Mouse (Mus musculus) spleen, postnatal 10 days (tissue): Measurements from ENCODE around the gene Vmn1r94.
"Not testable (repeated sequence)": the region's sequence is repeated elsewhere in the genome, so short reads cannot be mapped to it uniquely, and the experiment has no call there.

Source experiments
- DNase-seq, 2 experiments: peaks; one replicate each; pipeline ENCODE4 v3.0.0; 2021 to 2022; ENCODE audit warnings: low spot score in 2 of 2

Vmn1r94 gene

GRCm38 (mm10) chr7:20168277-20168676, at the start of gene Vmn1r94:
Gene Vmn1r94, minus strand, starts transcription at chr7:20168377.
- not testable (repeated sequence) for DNase-seq

- not testable (repeated sequence) for DNase-seq
Measured at GRCm38 (mm10) chr7:20205507-20205906, 37.3 kb upstream of the Vmn1r94 start, which contains the start of gene Gm6164. Gene Gm6164, minus strand, starts transcription at chr7:20205607.

GRCm38 (mm10) chr7:20193410-20193809, 25.2 kb upstream of the Vmn1r94 start, which contains the start of gene Vmn1r95:
Gene Vmn1r95, plus strand, starts transcription at chr7:20193710.
- not testable (repeated sequence) for DNase-seq

GRCm38 (mm10) chr7:20138988-20139387, 29.2 kb downstream of the Vmn1r94 start, which contains the start of gene Vmn1r93:
Gene Vmn1r93, minus strand, starts transcription at chr7:20139088.
- DNase-seq, result not testable (repeated sequence)

- not testable (repeated sequence) for DNase-seq
Measured at GRCm38 (mm10) chr7:20122479-20122878, 45.7 kb downstream of the Vmn1r94 start, which contains the start of gene Gm16442. Gene Gm16442, minus strand, starts transcription at chr7:20122579.
